Mouse (Mus musculus): ENCODE results near the gene Rps6kl1. TPM values are rescaled to one million over a fixed set of nuclear protein-coding genes. Genes with fewer than 3 reads are reported as not detected.

The Rps6kl1 gene
- polyA plus RNA-seq, 1 experiment from 2014 or later: 2.4 TPM

GRCm38 (mm10) chr12:85185810-85186209 lies 34.7 kb upstream of the Rps6kl1 start:
- Histone ChIP-seq H3K27me3 (replicated peaks) (no peaks in the 10 kb centered on the region), H3K9me3 (no peaks in the 10 kb centered on the region), H3K4me3 (replicated peaks) (no peak overlapping the region), H3K9ac (no peak overlapping the region), H3K27ac (peak overlapping the region; percentile 38), H3K36me3 (no peaks in the 10 kb centered on the region), H3K4me1 (replicated peaks) (peaks cover 21% of the 10 kb centered on the region), H3K4me2 (replicated peaks) (no peak overlapping the region)
- 41% methylated on average over 8 of the region's 8 CpGs for WGBS
- ATAC-seq: peak; percentile 74

- no peak overlapping the region for H3K27ac ChIP-seq
- H3K9ac ChIP-seq: no peak overlapping the region
- H3K4me1 ChIP-seq (replicated peaks): peaks cover 21% of the 10 kb centered on the region
- no peak for ATAC-seq
- no peaks in the 10 kb centered on the region for H3K9me3 ChIP-seq
- H3K27me3 ChIP-seq (replicated peaks): no peaks in the 10 kb centered on the region; the same call in 1 of the 2 replicates
- no peak overlapping the region for H3K4me3 ChIP-seq (replicated peaks)
- WGBS: 67% methylated on average over 5 of the region's 5 CpGs
- no peaks in the 10 kb centered on the region for H3K36me3 ChIP-seq
- no peak overlapping the region for H3K4me2 ChIP-seq (replicated peaks)
Measured at GRCm38 (mm10) chr12:85184118-85184517, 33.1 kb upstream of the Rps6kl1 start.

- H3K9me3 ChIP-seq: no peaks in the 10 kb centered on the region
- H3K4me2 ChIP-seq (replicated peaks): no peak overlapping the region
- peaks cover 21% of the 10 kb centered on the region for H3K4me1 ChIP-seq (replicated peaks)
- no peak for ATAC-seq
- no peak overlapping the region for H3K9ac ChIP-seq
- WGBS: 74% methylated on average over 5 of the region's 5 CpGs
- H3K36me3 ChIP-seq: no peaks in the 10 kb centered on the region
- H3K27ac ChIP-seq: no peak overlapping the region
- no peak overlapping the region for H3K4me3 ChIP-seq (replicated peaks)
- H3K27me3 ChIP-seq (replicated peaks): no peaks in the 10 kb centered on the region; the same call in 1 of the 2 replicates
Measured at GRCm38 (mm10) chr12:85182898-85183297, 31.8 kb upstream of the Rps6kl1 start.

GRCm38 (mm10) chr12:85182345-85182643 lies 31.2 kb upstream of the Rps6kl1 start:
- no peak overlapping the region for H3K4me3 ChIP-seq (replicated peaks)
- peaks cover 26% of the 10 kb centered on the region for H3K4me1 ChIP-seq (replicated peaks)
- no peaks in the 10 kb centered on the region for H3K9me3 ChIP-seq
- H3K9ac ChIP-seq: no peak overlapping the region
- no peaks in the 10 kb centered on the region; the same call in 1 of the 2 replicates for H3K27me3 ChIP-seq (replicated peaks)
- H3K27ac ChIP-seq: no peak overlapping the region
- no peak for ATAC-seq
- H3K36me3 ChIP-seq: no peaks in the 10 kb centered on the region
- WGBS: 26% methylated on average over 8 of the region's 8 CpGs
- H3K4me2 ChIP-seq (replicated peaks): no peak overlapping the region

- 20% methylated on average over 17 of the region's 17 CpGs for WGBS
- Histone ChIP-seq H3K27me3 (replicated peaks) (no peaks in the 10 kb centered on the region; the same call in 1 of the 2 replicates), H3K4me1 (replicated peaks) (peaks cover 30% of the 10 kb centered on the region), H3K27ac (0 out of 2 replicates have a peak overlapping the region, but pooled peaks have one; percentile 6), H3K9ac (no peak overlapping the region), H3K4me3 (replicated peaks) (no peak overlapping the region), H3K9me3 (no peaks in the 10 kb centered on the region), H3K4me2 (replicated peaks) (no peak overlapping the region; the same call in 1 of the 2 replicates), H3K36me3 (no peaks in the 10 kb centered on the region)
- ATAC-seq: no peak
Measured at GRCm38 (mm10) chr12:85181475-85182344, 30.6 kb upstream of the Rps6kl1 start.

- H3K27ac ChIP-seq: no peak overlapping the region
- no peak overlapping the region for H3K4me2 ChIP-seq (replicated peaks)
- H3K27me3 ChIP-seq (replicated peaks): no peaks in the 10 kb centered on the region; the same call in 1 of the 2 replicates
- H3K9ac ChIP-seq: no peak overlapping the region
- H3K4me1 ChIP-seq (replicated peaks): peaks cover 54% of the 10 kb centered on the region
- 74% methylated on average over 2 of the region's 2 CpGs for WGBS
- H3K4me3 ChIP-seq (replicated peaks): no peak overlapping the region
- no peak for ATAC-seq
- H3K9me3 ChIP-seq: no peaks in the 10 kb centered on the region
- no peaks in the 10 kb centered on the region for H3K36me3 ChIP-seq
Measured at GRCm38 (mm10) chr12:85178294-85178693, 27.2 kb upstream of the Rps6kl1 start.

- 84% methylated on average over 10 of the region's 10 CpGs for WGBS
- Histone ChIP-seq H3K4me3 (replicated peaks) (peak within 1 kb of the TSS; percentile 41), H3K27ac (peak within 1 kb of the TSS; percentile 55; the same call in 1 of the 2 replicates), H3K4me2 (replicated peaks) (peak within 1 kb of the TSS; percentile 91), H3K9ac (peak within 1 kb of the TSS; percentile 43), H3K27me3 (replicated peaks) (no peaks in the 10 kb centered on the region; the same call in 1 of the 2 replicates), H3K4me1 (replicated peaks) (peaks cover 58% of the 10 kb centered on the region), H3K36me3 (no peaks in the 10 kb centered on the region), H3K9me3 (no peaks in the 10 kb centered on the region)
- no peak for ATAC-seq
Measured at GRCm38 (mm10) chr12:85177740-85178239, 26.7 kb upstream of the Rps6kl1 start, which contains the start of gene Pgf. TSS of gene Pgf (minus strand) at chr12:85177790.

- peak; percentile 82 for ATAC-seq
- whole genome bisulfite sequencing: 3% methylated on average over 32 of the region's 32 CpGs
- H3K36me3 ChIP-seq: no peaks in the 10 kb centered on the region
- peak overlapping the region; percentile 41 for H3K4me3 ChIP-seq (replicated peaks)
- H3K4me1 ChIP-seq (replicated peaks): peaks cover 55% of the 10 kb centered on the region
- H3K9ac ChIP-seq: peak overlapping the region; percentile 43
- H3K27ac ChIP-seq: peak overlapping the region; percentile 44; the same call in 1 of the 2 replicates
- no peaks in the 10 kb centered on the region; the same call in 1 of the 2 replicates for H3K27me3 ChIP-seq (replicated peaks)
- H3K9me3 ChIP-seq: no peaks in the 10 kb centered on the region
- peak overlapping the region; percentile 91 for H3K4me2 ChIP-seq (replicated peaks)
Measured at GRCm38 (mm10) chr12:85176846-85177523, 25.9 kb upstream of the Rps6kl1 start.

- Histone ChIP-seq H3K27ac (peak overlapping the region; percentile 55), H3K4me3 (replicated peaks) (peak overlapping the region; percentile 41), H3K36me3 (no peaks in the 10 kb centered on the region), H3K9ac (peak overlapping the region; percentile 43), H3K4me2 (replicated peaks) (peak overlapping the region; percentile 91), H3K9me3 (no peaks in the 10 kb centered on the region), H3K27me3 (replicated peaks) (no peaks in the 10 kb centered on the region; the same call in 1 of the 2 replicates), H3K4me1 (replicated peaks) (peaks cover 48% of the 10 kb centered on the region)
- 25% methylated on average over 11 of the region's 11 CpGs for WGBS
- peak; percentile 70 for ATAC-seq
Measured at GRCm38 (mm10) chr12:85175926-85176845, 25.1 kb upstream of the Rps6kl1 start.

- no peaks in the 10 kb centered on the region for H3K36me3 ChIP-seq
- 30% methylated on average over 16 of the region's 16 CpGs for WGBS
- ATAC-seq: peak; percentile 9
- peak overlapping the region; percentile 52 for H3K27ac ChIP-seq
- 0 out of 2 replicates have a peak overlapping the region, but pooled peaks have one; percentile 43 for H3K9ac ChIP-seq
- peaks cover 48% of the 10 kb centered on the region for H3K4me1 ChIP-seq (replicated peaks)
- H3K9me3 ChIP-seq: no peaks in the 10 kb centered on the region
- H3K27me3 ChIP-seq (replicated peaks): no peaks in the 10 kb centered on the region
- peak overlapping the region; percentile 41 for H3K4me3 ChIP-seq (replicated peaks)
- peak overlapping the region; percentile 91 for H3K4me2 ChIP-seq (replicated peaks)
Measured at GRCm38 (mm10) chr12:85175087-85175675, 24.1 kb upstream of the Rps6kl1 start.

- H3K4me1 ChIP-seq (replicated peaks): peaks cover 57% of the 10 kb centered on the region
- no peak overlapping the region for H3K4me3 ChIP-seq (replicated peaks)
- ATAC-seq: no peak
- no peaks in the 10 kb centered on the region for H3K27me3 ChIP-seq (replicated peaks)
- H3K4me2 ChIP-seq (replicated peaks): peak overlapping the region; percentile 19; the same call in 1 of the 2 replicates
- no peaks in the 10 kb centered on the region for H3K9me3 ChIP-seq
- 69% methylated on average over 7 of the region's 7 CpGs for WGBS
- no peak overlapping the region for H3K27ac ChIP-seq
- H3K36me3 ChIP-seq: no peaks in the 10 kb centered on the region
- no peak overlapping the region for H3K9ac ChIP-seq
Measured at GRCm38 (mm10) chr12:85174016-85174415, 23.0 kb upstream of the Rps6kl1 start.
